Mouse (Mus musculus) midbrain, embryonic 13.5 days (tissue): ENCODE results near the gene Kcnj1. TPM values are rescaled to one million over a fixed set of nuclear protein-coding genes. Genes with fewer than 3 reads are reported as not detected.

Source experiments
- ATAC-seq: fragments of 200-750 bp; cut with Nextera tagmentation; 2 replicates; pipeline ENCODE4 v1.8.0; 2017; ENCODE audit warnings: mild to moderate bottlenecking, moderate TSS enrichment, moderate library complexity
- H3K27ac ChIP-seq: fragments of 300-500 bp; sonication (generic); 2 replicates; pipeline ENCODE4 v1.5.1; 2015; ENCODE audit warnings: inconsistent platforms, mild to moderate bottlenecking, moderate library complexity
- H3K27me3 ChIP-seq: fragments of 300-500 bp; sonication (generic); 2 replicates; pipeline ENCODE4 v1.6.1; 2015; ENCODE audit warnings: mild to moderate bottlenecking, inconsistent platforms
- H3K36me3 ChIP-seq: fragments of 300-500 bp; sonication (generic); 2 replicates; pipeline ENCODE4 v1.6.1; 2015; ENCODE audit warnings: mild to moderate bottlenecking, inconsistent platforms
- H3K4me1 ChIP-seq: fragments of 300-500 bp; sonication (generic); replicated peaks from 2 replicates; pipeline ENCODE4 v1.6.1; 2015; ENCODE audit warnings: inconsistent platforms
- H3K4me2 ChIP-seq: fragments of 300-500 bp; sonication (generic); replicated peaks from 2 replicates; pipeline ENCODE4 v1.6.1; 2015; ENCODE audit warnings: moderate library complexity, mild to moderate bottlenecking, inconsistent platforms
- H3K4me3 ChIP-seq: fragments of 300-500 bp; sonication (generic); replicated peaks from 2 replicates; pipeline ENCODE4 v1.5.1; 2015; ENCODE audit warnings: mild to moderate bottlenecking, inconsistent platforms
- H3K9ac ChIP-seq: fragments of 300-500 bp; sonication (generic); replicated peaks from 2 replicates; pipeline ENCODE4 v1.6.1; 2015; ENCODE audit warnings: mild to moderate bottlenecking, inconsistent platforms
- H3K9me3 ChIP-seq: fragments of 300-500 bp; sonication (generic); 2 replicates; pipeline ENCODE4 v1.6.1; 2016; ENCODE audit warnings: mild to moderate bottlenecking, inconsistent platforms
- WGBS: fragments of 180-500 bp; shearing (Covaris S2); methylation state at CpG from one replicate; pipeline ENCODE4 v1.1.7; 2015; 5-methylcytosine and 5-hydroxymethylcytosine counted together
- polyA plus RNA-seq: library from polyadenylated mRNA; unstranded; fragments of >200 nt; fragmentation: Nextera tagmentation; extraction: Ambion mirVana; gene quantifications from 2 replicates; pipeline ENCODE4 v1.2.1, GENCODE M21; 2015

Kcnj1 gene
- not detected in 2 replicates for polyA plus RNA-seq

DNA sequence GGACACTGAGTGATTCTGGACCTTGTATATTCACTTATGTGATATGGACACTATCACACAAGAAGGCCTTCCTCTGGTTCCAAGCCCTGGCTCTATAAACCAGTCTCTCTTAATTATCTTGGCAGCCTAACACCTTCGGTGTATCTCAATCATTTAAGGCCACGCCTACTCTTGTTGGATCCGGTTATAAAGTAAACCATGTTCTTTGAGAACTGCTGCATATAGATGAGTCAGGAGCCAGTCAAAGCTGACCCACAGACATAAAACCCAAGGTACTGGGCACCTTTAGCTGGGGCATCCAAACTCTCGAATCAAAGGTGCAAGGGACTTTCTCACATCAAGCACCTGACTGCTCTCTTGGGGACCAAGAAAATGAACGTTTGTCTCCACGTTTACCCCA, at the start of gene Kcnj1:
Gene Kcnj1, plus strand, starts transcription at position 292 of the 400 bp plus-strand sequence.
- WGBS: 88% methylated on average over 6 of the region's 6 CpGs
- Histone ChIP-seq H3K27ac (no peak within 1 kb of the TSS), H3K9ac (no peak within 1 kb of the TSS), H3K36me3 (no peaks in the 10 kb centered on the region), H3K4me1 (peaks cover 10% of the 10 kb centered on the region; the same call in 1 of the 2 replicates), H3K27me3 (no peaks in the 10 kb centered on the region), H3K9me3 (no peaks in the 10 kb centered on the region), H3K4me2 (no peak within 1 kb of the TSS), H3K4me3 (no peak within 1 kb of the TSS)
- no peak for ATAC-seq

DNA sequence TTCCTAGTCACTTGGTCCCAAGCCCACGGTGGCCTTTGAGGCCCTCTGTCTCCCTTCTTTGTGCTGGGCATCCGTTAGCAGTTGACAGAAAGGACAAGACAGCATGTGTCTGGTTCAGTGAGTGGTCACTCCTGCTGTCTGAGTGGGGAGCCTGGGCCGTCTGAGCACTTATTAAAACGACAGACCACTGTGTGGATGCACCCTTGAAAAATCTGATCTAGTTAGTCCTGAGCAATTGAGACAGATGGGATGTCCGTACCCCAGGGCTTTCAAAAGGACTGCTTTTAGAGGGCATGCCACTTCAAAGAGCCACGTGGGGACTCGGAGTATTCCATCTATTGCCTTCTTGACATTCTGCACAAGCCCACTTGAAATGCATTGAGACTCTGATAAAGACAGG, 48.7 kb upstream of the Kcnj1 start:
- 47% methylated on average over 7 of the region's 7 CpGs for WGBS
- H3K27ac ChIP-seq: no peak overlapping the region
- 0 out of 2 replicates have a peak, but pooled peaks cover 5% of the 10 kb centered on the region for H3K4me1 ChIP-seq
- H3K27me3 ChIP-seq: no peaks in the 10 kb centered on the region
- H3K36me3 ChIP-seq: no peaks in the 10 kb centered on the region
- no peak overlapping the region for H3K9ac ChIP-seq
- H3K4me3 ChIP-seq: no peak overlapping the region
- no peaks in the 10 kb centered on the region for H3K9me3 ChIP-seq
- no peak overlapping the region for H3K4me2 ChIP-seq
- ATAC-seq: 0 out of 2 replicates have a peak, but pooled peaks have one; percentile 55

DNA sequence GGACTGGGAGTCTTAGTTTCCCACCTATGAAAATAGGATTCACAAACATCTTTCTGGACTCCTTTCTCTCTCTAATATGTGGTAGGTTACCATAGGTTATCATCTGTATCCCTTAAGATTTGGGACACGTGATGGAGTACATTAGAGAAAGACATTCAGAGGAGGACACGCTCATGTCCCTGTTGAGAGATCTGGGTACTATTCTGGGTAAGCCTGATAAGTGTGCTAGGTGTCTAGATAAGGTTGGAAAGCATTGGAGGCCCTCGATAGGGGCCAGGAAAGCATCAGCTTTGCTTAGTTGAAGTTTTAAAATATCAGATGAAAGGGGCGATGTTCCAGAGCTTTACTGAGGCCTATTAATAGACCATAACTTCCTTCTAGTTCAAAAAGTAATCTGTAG, 43.5 kb upstream of the Kcnj1 start:
- WGBS: 92% methylated on average over 4 of the region's 4 CpGs
- no peak for ATAC-seq

DNA sequence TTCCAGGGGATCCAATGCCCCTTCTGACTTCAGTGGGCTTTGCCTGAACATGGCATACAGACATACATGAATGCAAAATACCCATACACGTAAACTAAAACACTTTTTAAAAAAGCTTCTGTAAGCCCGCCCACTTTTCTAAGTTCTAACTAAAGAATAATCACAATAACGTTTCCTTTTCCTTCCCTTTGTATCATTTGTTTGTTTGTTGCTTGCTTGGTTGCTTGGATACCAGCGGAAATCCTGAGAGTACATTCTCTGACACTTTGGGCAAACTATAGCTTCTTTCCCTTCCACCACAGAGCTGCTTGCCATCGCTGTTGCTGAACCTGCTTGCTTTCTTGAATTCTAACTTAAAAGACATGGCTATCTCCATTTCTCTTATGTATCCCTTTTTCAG, 41.1 kb upstream of the Kcnj1 start:
- no peak for ATAC-seq
- Histone ChIP-seq H3K27me3 (no peaks in the 10 kb centered on the region), H3K4me2 (no peak overlapping the region), H3K36me3 (no peaks in the 10 kb centered on the region), H3K27ac (no peak overlapping the region), H3K9ac (no peak overlapping the region), H3K9me3 (no peaks in the 10 kb centered on the region), H3K4me1 (no peaks in the 10 kb centered on the region), H3K4me3 (no peak overlapping the region)
- 79% methylated on average over 5 of the region's 5 CpGs for WGBS

More for the DNA sequence above, 43.5 kb upstream of the Kcnj1 start:
- no peaks in the 10 kb centered on the region for H3K4me1 ChIP-seq
- H3K4me2 ChIP-seq: no peak overlapping the region
- H3K36me3 ChIP-seq: no peaks in the 10 kb centered on the region
- no peak overlapping the region for H3K9ac ChIP-seq
- H3K27me3 ChIP-seq: no peaks in the 10 kb centered on the region
- H3K4me3 ChIP-seq: no peak overlapping the region
- no peaks in the 10 kb centered on the region for H3K9me3 ChIP-seq
- no peak overlapping the region for H3K27ac ChIP-seq

DNA sequence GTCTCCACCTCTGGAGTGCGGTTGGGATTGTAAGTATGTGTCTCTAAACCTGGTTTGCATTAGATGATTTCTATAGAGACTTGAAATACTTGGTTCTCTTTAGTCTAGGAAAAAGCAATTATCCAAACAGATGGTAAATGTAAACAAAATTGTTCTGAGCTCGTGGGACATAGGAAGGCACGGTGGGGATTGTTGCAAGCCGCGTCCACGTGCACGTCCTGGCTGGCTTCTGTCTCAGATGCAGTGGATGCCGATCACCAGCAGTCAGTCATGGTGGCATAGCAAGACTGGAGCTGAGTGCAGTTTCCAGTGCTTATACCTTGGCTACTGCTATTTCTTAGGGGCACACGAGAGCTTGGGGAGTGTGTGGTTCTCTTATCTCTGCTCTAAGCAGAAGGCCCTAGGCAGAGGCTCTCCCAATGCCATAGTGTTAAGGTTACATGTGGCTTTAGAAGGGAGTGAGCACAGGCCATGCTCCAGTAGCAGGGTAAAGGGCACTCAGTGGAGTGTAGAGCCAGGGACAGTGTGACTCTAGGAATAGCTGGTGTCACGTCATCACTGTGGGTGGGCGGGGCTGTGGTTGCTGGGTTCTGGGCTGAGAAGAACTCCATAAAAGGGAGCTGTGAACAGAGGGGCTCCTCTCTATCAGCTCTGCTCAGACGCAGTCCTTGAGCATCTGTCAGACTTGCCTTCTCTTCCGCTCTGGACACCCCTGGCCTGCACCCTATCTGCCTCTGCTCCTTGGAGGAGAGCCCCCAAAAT, 36.7 kb upstream of the Kcnj1 start:
- Histone ChIP-seq H3K9ac (no peak overlapping the region), H3K4me2 (no peak overlapping the region), H3K4me1 (0 out of 2 replicates have a peak, but pooled peaks cover 3% of the 10 kb centered on the region), H3K27ac (no peak overlapping the region), H3K36me3 (no peaks in the 10 kb centered on the region), H3K4me3 (no peak overlapping the region), H3K27me3 (no peaks in the 10 kb centered on the region), H3K9me3 (no peaks in the 10 kb centered on the region)
- ATAC-seq: no peak
- WGBS: 82% methylated on average over 13 of the region's 13 CpGs

DNA sequence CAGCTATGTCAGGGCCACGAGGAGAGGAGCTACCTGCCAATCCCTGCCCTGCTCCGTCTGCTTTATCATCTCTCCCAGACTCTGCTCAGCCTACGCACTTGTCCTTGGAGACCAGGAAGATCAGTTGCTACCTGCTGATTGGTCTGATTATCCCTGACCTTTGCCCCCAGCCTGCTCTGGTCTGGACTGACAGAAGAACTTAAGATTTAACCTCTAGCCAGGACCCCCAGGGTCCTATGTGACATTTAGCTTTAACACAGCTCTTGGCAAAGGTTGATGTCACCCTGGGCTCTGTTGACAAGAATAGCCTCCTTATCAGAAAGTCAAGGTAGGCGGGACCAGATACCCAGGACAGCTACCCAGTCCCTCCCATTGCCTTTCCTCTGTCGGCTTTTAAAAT, 31.5 kb upstream of the Kcnj1 start:
- H3K27ac ChIP-seq: no peak overlapping the region
- ATAC-seq: no peak
- peaks cover 20% of the 10 kb centered on the region for H3K4me1 ChIP-seq
- no peak overlapping the region for H3K9ac ChIP-seq
- no peak overlapping the region for H3K4me2 ChIP-seq
- peaks cover 47% of the 10 kb centered on the region for H3K27me3 ChIP-seq
- no peaks in the 10 kb centered on the region for H3K36me3 ChIP-seq
- WGBS: 65% methylated on average over 5 of the region's 5 CpGs
- H3K4me3 ChIP-seq: no peak overlapping the region
- no peaks in the 10 kb centered on the region for H3K9me3 ChIP-seq

DNA sequence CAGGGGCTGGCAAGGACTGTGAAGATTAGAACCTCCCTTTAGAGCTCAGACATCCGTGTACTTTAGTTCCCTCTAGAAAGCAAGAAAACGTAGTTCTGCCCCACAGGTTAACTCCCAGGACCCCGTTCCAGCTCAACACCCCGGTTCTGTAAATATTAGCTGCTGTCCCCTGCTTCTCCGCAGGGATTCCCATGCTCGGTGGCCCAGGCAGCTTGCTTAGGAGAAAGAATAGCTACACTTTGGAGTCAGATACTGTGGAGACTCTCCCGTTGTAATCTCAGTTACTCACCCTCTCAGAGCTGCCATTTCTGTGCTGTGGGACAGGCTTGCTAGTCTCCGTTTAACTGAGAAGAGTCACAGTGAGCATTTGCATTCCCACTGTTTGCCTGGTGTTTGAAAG, 29.4 kb upstream of the Kcnj1 start:
- H3K4me3 ChIP-seq: no peak overlapping the region
- no peak for ATAC-seq
- no peak overlapping the region for H3K27ac ChIP-seq
- H3K36me3 ChIP-seq: no peaks in the 10 kb centered on the region
- WGBS: 15% methylated on average over 8 of the region's 8 CpGs
- peaks cover 52% of the 10 kb centered on the region for H3K27me3 ChIP-seq
- 0 out of 2 replicates have a peak overlapping the region, but pooled peaks have one; percentile 64 for H3K4me2 ChIP-seq
- H3K4me1 ChIP-seq: peaks cover 19% of the 10 kb centered on the region
- H3K9me3 ChIP-seq: no peaks in the 10 kb centered on the region
- H3K9ac ChIP-seq: no peak overlapping the region

DNA sequence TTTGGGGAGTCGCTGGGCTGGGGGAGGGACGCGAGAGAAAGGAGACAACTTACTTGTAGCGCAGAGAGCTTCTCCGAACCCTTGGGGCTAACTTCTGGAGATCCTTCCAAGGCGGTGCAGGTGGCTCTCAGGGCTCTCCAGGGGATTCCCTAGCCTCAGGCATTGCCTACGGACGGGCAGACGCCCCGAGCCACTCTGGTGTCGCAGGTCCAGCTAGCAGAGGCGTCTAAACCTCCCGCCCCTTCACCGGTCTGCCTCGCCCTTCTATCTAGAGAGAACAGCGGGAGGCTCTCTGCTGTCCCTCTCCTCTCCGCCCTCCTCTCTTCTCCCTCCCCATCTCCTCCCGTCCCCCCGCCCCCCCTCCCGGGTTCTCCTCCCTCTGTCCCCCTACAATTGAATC, 28.2 kb upstream of the Kcnj1 start, which contains the start of gene Kcnj5:
Gene Kcnj5, minus strand, starts transcription at position 300 of the 400 bp plus-strand sequence.
- H3K4me3 ChIP-seq: peak within 1 kb of the TSS; percentile 36
- H3K36me3 ChIP-seq: no peaks in the 10 kb centered on the region
- peak within 1 kb of the TSS; percentile 60 for H3K9ac ChIP-seq
- H3K27ac ChIP-seq: no peak within 1 kb of the TSS
- peak within 1 kb of the TSS; percentile 64 for H3K4me2 ChIP-seq
- no peaks in the 10 kb centered on the region for H3K9me3 ChIP-seq
- H3K4me1 ChIP-seq: peaks cover 16% of the 10 kb centered on the region
- 2% methylated on average over 19 of the region's 20 CpGs for WGBS
- ATAC-seq: peak; percentile 68
- peaks cover 52% of the 10 kb centered on the region for H3K27me3 ChIP-seq

DNA sequence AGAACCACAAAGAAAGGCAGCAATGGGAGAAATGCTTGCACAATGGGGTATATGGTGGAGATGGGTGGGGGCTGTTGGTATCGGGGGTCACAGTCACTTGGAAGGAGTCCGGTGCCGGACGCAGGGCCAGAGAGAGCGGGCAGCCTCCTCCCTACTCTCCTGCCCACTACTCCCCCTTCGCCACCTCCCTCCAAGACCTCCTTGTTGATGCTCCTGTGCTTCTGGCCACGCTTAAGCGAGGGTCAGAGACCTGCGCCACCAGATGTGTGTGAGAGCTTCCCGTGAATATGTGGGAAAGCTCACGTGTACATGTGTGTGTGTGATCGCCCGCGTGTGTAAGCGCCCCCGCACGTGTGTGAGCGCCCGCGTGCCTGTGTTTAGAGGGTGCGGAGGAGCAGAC, 27.8 kb upstream of the Kcnj1 start:
- no peak overlapping the region for H3K27ac ChIP-seq
- 2% methylated on average over 21 of the region's 21 CpGs for WGBS
- H3K4me1 ChIP-seq: peaks cover 16% of the 10 kb centered on the region
- ATAC-seq: peak; percentile 73
- H3K27me3 ChIP-seq: peaks cover 52% of the 10 kb centered on the region
- no peaks in the 10 kb centered on the region for H3K36me3 ChIP-seq
- H3K4me2 ChIP-seq: peak overlapping the region; percentile 64
- H3K9me3 ChIP-seq: no peaks in the 10 kb centered on the region
- H3K9ac ChIP-seq: peak overlapping the region; percentile 60
- peak overlapping the region; percentile 36 for H3K4me3 ChIP-seq

DNA sequence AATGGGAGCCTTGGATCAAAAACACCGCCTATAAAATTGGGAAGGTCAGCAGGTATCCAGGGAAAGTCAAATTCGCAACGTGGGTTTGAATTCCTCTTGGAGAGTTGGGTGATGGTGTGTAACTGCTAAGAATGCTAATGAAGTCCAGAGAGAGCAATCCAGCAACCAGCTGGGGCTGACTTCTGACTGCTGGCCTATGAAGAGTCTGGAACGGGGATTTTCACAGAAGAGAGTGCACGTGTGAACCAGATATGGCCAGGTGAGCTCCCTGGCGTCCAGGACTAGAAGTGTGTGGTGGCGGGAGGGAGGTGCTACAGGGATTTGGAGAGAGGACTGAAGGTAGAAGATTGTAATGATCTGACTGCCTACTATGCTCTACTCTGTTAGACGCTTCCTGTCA, 24.2 kb upstream of the Kcnj1 start:
- no peak overlapping the region for H3K4me2 ChIP-seq
- H3K27me3 ChIP-seq: peaks cover 39% of the 10 kb centered on the region
- no peak overlapping the region for H3K4me3 ChIP-seq
- H3K36me3 ChIP-seq: no peaks in the 10 kb centered on the region
- H3K9ac ChIP-seq: no peak overlapping the region
- no peak overlapping the region for H3K27ac ChIP-seq
- WGBS: 62% methylated on average over 8 of the region's 8 CpGs
- H3K4me1 ChIP-seq: peaks cover 20% of the 10 kb centered on the region
- no peaks in the 10 kb centered on the region for H3K9me3 ChIP-seq
- ATAC-seq: no peak

DNA sequence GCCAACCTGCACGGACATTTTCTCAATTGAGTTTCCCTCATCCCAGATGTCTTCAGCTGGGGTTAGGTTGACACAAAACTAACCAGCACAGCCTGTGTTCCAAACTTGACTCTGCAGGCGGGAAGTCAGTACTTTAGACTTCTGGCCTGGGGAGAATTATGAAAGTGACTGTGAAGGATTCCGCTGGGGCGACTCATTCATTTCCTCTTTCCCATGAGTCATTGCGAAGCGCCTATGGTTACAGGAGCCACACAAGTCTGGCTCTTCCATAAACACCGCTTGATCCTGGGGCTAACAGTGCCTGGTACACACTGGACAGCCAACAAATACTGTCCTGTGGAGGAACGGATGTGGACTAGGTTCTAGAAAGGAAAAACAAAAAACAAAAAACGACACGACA, 22.9 kb upstream of the Kcnj1 start:
- Histone ChIP-seq H3K9me3 (no peaks in the 10 kb centered on the region), H3K36me3 (no peaks in the 10 kb centered on the region), H3K4me1 (peaks cover 9% of the 10 kb centered on the region), H3K27me3 (peaks cover 27% of the 10 kb centered on the region), H3K9ac (no peak overlapping the region), H3K27ac (no peak overlapping the region), H3K4me2 (no peak overlapping the region), H3K4me3 (no peak overlapping the region)
- no peak for ATAC-seq
- 89% methylated on average over 10 of the region's 10 CpGs for whole genome bisulfite sequencing

DNA sequence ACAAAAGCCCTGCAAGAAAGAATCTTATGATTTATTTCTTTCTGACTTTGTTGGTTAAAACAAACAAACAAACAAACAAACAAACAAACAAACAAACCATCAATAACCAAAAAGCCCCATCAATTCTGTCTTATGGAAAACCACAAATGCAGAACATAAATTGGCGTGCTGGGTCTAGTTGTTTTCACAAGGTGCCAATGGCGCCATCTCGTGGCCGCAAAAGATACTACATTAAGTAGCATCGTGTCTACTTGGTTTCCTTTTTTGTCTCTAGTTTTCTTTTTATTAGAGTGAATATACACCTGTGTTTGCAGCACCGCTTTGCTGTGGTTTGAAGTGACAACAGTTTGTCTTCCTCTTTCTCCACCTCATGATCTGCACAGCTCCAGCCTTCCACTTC, 22.0 kb upstream of the Kcnj1 start:
- Histone ChIP-seq H3K4me3 (no peak overlapping the region), H3K4me2 (no peak overlapping the region), H3K9ac (no peak overlapping the region), H3K27ac (no peak overlapping the region), H3K36me3 (no peaks in the 10 kb centered on the region), H3K9me3 (no peaks in the 10 kb centered on the region), H3K4me1 (0 out of 2 replicates have a peak, but pooled peaks cover 4% of the 10 kb centered on the region), H3K27me3 (peaks cover 17% of the 10 kb centered on the region)
- ATAC-seq: no peak
- WGBS: 6% methylated on average over 6 of the region's 6 CpGs
